In genomic region chr11:116433356-116434286, GRCm38 (mm10) we compare ENCODE assay signal across 8 mouse cellular contexts. TPM values are rescaled to one million over a fixed set of nuclear protein-coding genes. Genes with fewer than 3 reads are reported as not detected.
DNase-seq lines count a peak whose midpoint lies in the region; ATAC-seq lines count a peak whose summit lies in the region.

Gene Ubald2, plus strand, starts transcription at chr11:116434094.

- intact Hi-C loops in heart, postnatal 14 days (cut with DNase I): loop anchor here (2.0 kb wide), 1 partner anchor 17 kb away; no protein-coding TSS in a partner anchor

- WGBS in forebrain, embryonic 14.5 days: 2% methylated on average over 58 of the region's 66 CpGs
- WGBS in neural tube, embryonic 15.5 days: 2% methylated on average over 57 of the region's 66 CpGs

- no peaks in the 10 kb centered on the region for H3K9me3 ChIP-seq in forebrain, embryonic 14.5 days (replicated peaks; ENCODE audit: control insufficient read depth, low read length)
- H3K9me3 ChIP-seq in neural tube, embryonic 15.5 days (replicated peaks): no peaks in the 10 kb centered on the region

- peak within 1 kb of the TSS; percentile 83 for H3K4me3 ChIP-seq in forebrain, embryonic 14.5 days (ENCODE audit: low read depth, low read length)
- H3K4me3 ChIP-seq in neural tube, embryonic 15.5 days (replicated peaks): peak within 1 kb of the TSS; percentile 70

- H3K27ac ChIP-seq in forebrain, embryonic 14.5 days (ENCODE audit: low read depth, low read length): peak within 1 kb of the TSS; percentile 93
- peak within 1 kb of the TSS; percentile 92 for H3K27ac ChIP-seq in neural tube, embryonic 15.5 days (replicated peaks)

- DNase-seq in ES-CJ7 (ENCODE audit: low read depth, low spot score): peak; percentile 100
- DNase-seq in cerebellum, adult 11 months: peak; percentile 99
- peak; percentile 100 for DNase-seq in forebrain, embryonic 14.5 days (ENCODE audit: low spot score)
- peak; percentile 98 for DNase-seq in heart, postnatal 14 days
- DNase-seq in layer of hippocampus, adult 11-12 months (ENCODE audit: low spot score): peak; percentile 99
- DNase-seq in lung, adult 18-20 months: peak; percentile 100
- DNase-seq in testis, postnatal 14 days (ENCODE audit: low spot score): peak; percentile 100

- peak; percentile 98 for ATAC-seq in forebrain, embryonic 14.5 days
- peak; percentile 98 for ATAC-seq in neural tube, embryonic 15.5 days (ENCODE audit: low FRiP score)

- H3K4me2 ChIP-seq in forebrain, embryonic 14.5 days (ENCODE audit: low read length): peak within 1 kb of the TSS; percentile 94
- peak within 1 kb of the TSS; percentile 79 for H3K4me2 ChIP-seq in neural tube, embryonic 15.5 days

- no peaks in the 10 kb centered on the region for H3K27me3 ChIP-seq in forebrain, embryonic 14.5 days (replicated peaks; ENCODE audit: control insufficient read depth, insufficient read depth, low read length)
- 0 out of 2 replicates have a peak, but pooled peaks cover 3% of the 10 kb centered on the region for H3K27me3 ChIP-seq in neural tube, embryonic 15.5 days (replicated peaks)

- H3K9ac ChIP-seq in forebrain, embryonic 14.5 days (ENCODE audit: low read length): peak within 1 kb of the TSS; percentile 92
- H3K9ac ChIP-seq in neural tube, embryonic 15.5 days (replicated peaks): peak within 1 kb of the TSS; percentile 85

- peaks cover 28% of the 10 kb centered on the region for H3K36me3 ChIP-seq in forebrain, embryonic 14.5 days (ENCODE audit: control insufficient read depth, insufficient read depth, low read length)
- H3K36me3 ChIP-seq in neural tube, embryonic 15.5 days: 0 out of 2 replicates have a peak, but pooled peaks cover 10% of the 10 kb centered on the region

- H3K4me1 ChIP-seq in forebrain, embryonic 14.5 days (ENCODE audit: control insufficient read depth, insufficient read depth, low read length): peaks cover 16% of the 10 kb centered on the region
- peaks cover 33% of the 10 kb centered on the region for H3K4me1 ChIP-seq in neural tube, embryonic 15.5 days

RNA-seq across cellular contexts. Expression of gene Ubald2, which starts in this region (rescaled TPM):
- 95.5 and 100 TPM in 2 replicates for polyA plus RNA-seq in forebrain, embryonic 14.5 days (2014; fragmentation: Nextera tagmentation; extraction: Ambion mirVana)
- 10 to 100 TPM; 41.2 to 42.9 TPM for total RNA-seq in heart, postnatal 14 days (2021)
- 33.9 and 39.2 TPM in 2 replicates for polyA plus RNA-seq in neural tube, embryonic 15.5 days (2015; fragmentation: Nextera tagmentation; extraction: Ambion mirVana)

Comparison
In these comparisons a context has a peak if more than half of its experiments do, and no peak if none do; other contexts are left out.
1. Peak in every context shown above with its lines: DNase-seq, ATAC-seq, H3K4me3 ChIP-seq and H3K27ac ChIP-seq.